Mouse (Mus musculus): ENCODE data around the gene Slc16a14. TPM values are rescaled to one million over a fixed set of nuclear protein-coding genes. Genes with fewer than 3 reads are reported as not detected.

Gene Slc16a14
- polyA plus RNA-seq, 1 experiment from 2014 or later: 15.3 TPM

GRCm38 (mm10) chr1:84923432-84923831 lies 11.5 kb downstream of the Slc16a14 start:
- Histone ChIP-seq H3K9me3 (ENCODE audit: control insufficient read depth, low read length) (no peaks in the 10 kb centered on the region), H3K4me3 (ENCODE audit: low read depth, low read length) (no peak overlapping the region), H3K27me3 (ENCODE audit: control insufficient read depth, insufficient read depth, low read length) (no peaks in the 10 kb centered on the region), H3K9ac (replicated peaks; ENCODE audit: low read depth, low read length) (no peak overlapping the region), H3K27ac (ENCODE audit: low read depth, low read length) (no peak overlapping the region), H3K36me3 (ENCODE audit: control insufficient read depth, insufficient read depth, low read length) (no peaks in the 10 kb centered on the region), H3K4me1 (ENCODE audit: control insufficient read depth, insufficient read depth, low read length) (no peaks in the 10 kb centered on the region), H3K4me2 (ENCODE audit: low read depth, low read length) (no peak overlapping the region)
- 93% methylated on average over 2 of the region's 2 CpGs for WGBS
- ATAC-seq (ENCODE audit: low read depth): no peak

GRCm38 (mm10) chr1:84918865-84919264 lies 16.1 kb downstream of the Slc16a14 start:
- 94% methylated on average over 3 of the region's 3 CpGs for WGBS
- H3K27ac ChIP-seq (ENCODE audit: low read depth, low read length): no peak overlapping the region
- no peak for ATAC-seq (ENCODE audit: low read depth)

GRCm38 (mm10) chr1:84915010-84915409 lies 19.9 kb downstream of the Slc16a14 start:
- 94% methylated on average over 4 of the region's 4 CpGs for WGBS
- H3K9ac ChIP-seq (replicated peaks; ENCODE audit: low read depth, low read length): no peak overlapping the region
- ATAC-seq (ENCODE audit: low read depth): no peak
- no peaks in the 10 kb centered on the region for H3K9me3 ChIP-seq (ENCODE audit: control insufficient read depth, low read length)
- H3K4me3 ChIP-seq (ENCODE audit: low read depth, low read length): no peak overlapping the region
- H3K4me1 ChIP-seq (ENCODE audit: control insufficient read depth, insufficient read depth, low read length): 0 out of 2 replicates have a peak, but pooled peaks cover 6% of the 10 kb centered on the region
- H3K4me2 ChIP-seq (ENCODE audit: low read depth, low read length): no peak overlapping the region
- no peaks in the 10 kb centered on the region for H3K27me3 ChIP-seq (ENCODE audit: control insufficient read depth, insufficient read depth, low read length)
- 0 out of 2 replicates have a peak, but pooled peaks cover 5% of the 10 kb centered on the region for H3K36me3 ChIP-seq (ENCODE audit: control insufficient read depth, insufficient read depth, low read length)
- H3K27ac ChIP-seq (ENCODE audit: low read depth, low read length): no peak overlapping the region

More at GRCm38 (mm10) chr1:84918865-84919264, 16.1 kb downstream of the Slc16a14 start:
- Histone ChIP-seq H3K9ac (replicated peaks; ENCODE audit: low read depth, low read length) (no peak overlapping the region), H3K4me2 (ENCODE audit: low read depth, low read length) (no peak overlapping the region), H3K36me3 (ENCODE audit: control insufficient read depth, insufficient read depth, low read length) (no peaks in the 10 kb centered on the region), H3K4me3 (ENCODE audit: low read depth, low read length) (no peak overlapping the region), H3K4me1 (ENCODE audit: control insufficient read depth, insufficient read depth, low read length) (no peaks in the 10 kb centered on the region), H3K9me3 (ENCODE audit: control insufficient read depth, low read length) (no peaks in the 10 kb centered on the region), H3K27me3 (ENCODE audit: control insufficient read depth, insufficient read depth, low read length) (no peaks in the 10 kb centered on the region)

GRCm38 (mm10) chr1:84912571-84912970 lies 22.4 kb downstream of the Slc16a14 start:
- 96% methylated on average over 11 of the region's 11 CpGs for WGBS
- no peak overlapping the region for H3K4me3 ChIP-seq (ENCODE audit: low read depth, low read length)
- H3K4me1 ChIP-seq (ENCODE audit: control insufficient read depth, insufficient read depth, low read length): 0 out of 2 replicates have a peak, but pooled peaks cover 6% of the 10 kb centered on the region
- 0 out of 2 replicates have a peak, but pooled peaks cover 5% of the 10 kb centered on the region for H3K36me3 ChIP-seq (ENCODE audit: control insufficient read depth, insufficient read depth, low read length)
- no peak overlapping the region for H3K9ac ChIP-seq (replicated peaks; ENCODE audit: low read depth, low read length)
- ATAC-seq (ENCODE audit: low read depth): no peak
- no peaks in the 10 kb centered on the region for H3K27me3 ChIP-seq (ENCODE audit: control insufficient read depth, insufficient read depth, low read length)
- H3K9me3 ChIP-seq (ENCODE audit: control insufficient read depth, low read length): no peaks in the 10 kb centered on the region
- no peak overlapping the region for H3K27ac ChIP-seq (ENCODE audit: low read depth, low read length)
- no peak overlapping the region for H3K4me2 ChIP-seq (ENCODE audit: low read depth, low read length)

- Histone ChIP-seq H3K9me3 (ENCODE audit: control insufficient read depth, low read length) (no peaks in the 10 kb centered on the region), H3K4me2 (ENCODE audit: low read depth, low read length) (no peak overlapping the region), H3K9ac (replicated peaks; ENCODE audit: low read depth, low read length) (no peak overlapping the region), H3K27me3 (ENCODE audit: control insufficient read depth, insufficient read depth, low read length) (no peaks in the 10 kb centered on the region), H3K36me3 (ENCODE audit: control insufficient read depth, insufficient read depth, low read length) (0 out of 2 replicates have a peak, but pooled peaks cover 5% of the 10 kb centered on the region), H3K4me1 (ENCODE audit: control insufficient read depth, insufficient read depth, low read length) (0 out of 2 replicates have a peak, but pooled peaks cover 6% of the 10 kb centered on the region), H3K4me3 (ENCODE audit: low read depth, low read length) (no peak overlapping the region), H3K27ac (ENCODE audit: low read depth, low read length) (no peak overlapping the region)
- peak; percentile 62; the same call in 1 of the 2 replicates for ATAC-seq (ENCODE audit: low read depth)
- WGBS: 36% methylated on average over 8 of the region's 8 CpGs
Measured at GRCm38 (mm10) chr1:84910177-84910804, 24.6 kb downstream of the Slc16a14 start.

- WGBS: 44% methylated on average over 2 of the region's 2 CpGs
- no peaks in the 10 kb centered on the region for H3K9me3 ChIP-seq (ENCODE audit: control insufficient read depth, low read length)
- H3K9ac ChIP-seq (replicated peaks; ENCODE audit: low read depth, low read length): no peak overlapping the region
- no peaks in the 10 kb centered on the region for H3K36me3 ChIP-seq (ENCODE audit: control insufficient read depth, insufficient read depth, low read length)
- no peak overlapping the region for H3K4me3 ChIP-seq (ENCODE audit: low read depth, low read length)
- H3K27me3 ChIP-seq (ENCODE audit: control insufficient read depth, insufficient read depth, low read length): no peaks in the 10 kb centered on the region
- no peak overlapping the region for H3K27ac ChIP-seq (ENCODE audit: low read depth, low read length)
- H3K4me1 ChIP-seq (ENCODE audit: control insufficient read depth, insufficient read depth, low read length): no peaks in the 10 kb centered on the region
- H3K4me2 ChIP-seq (ENCODE audit: low read depth, low read length): no peak overlapping the region
- peak; percentile 77; the same call in 1 of the 2 replicates for ATAC-seq (ENCODE audit: low read depth)
Measured at GRCm38 (mm10) chr1:84904467-84904866, 30.5 kb downstream of the Slc16a14 start.

GRCm38 (mm10) chr1:84899156-84899555 lies 35.8 kb downstream of the Slc16a14 start:
- H3K36me3 ChIP-seq (ENCODE audit: control insufficient read depth, insufficient read depth, low read length): no peaks in the 10 kb centered on the region
- no peak overlapping the region for H3K27ac ChIP-seq (ENCODE audit: low read depth, low read length)
- no peaks in the 10 kb centered on the region for H3K9me3 ChIP-seq (ENCODE audit: control insufficient read depth, low read length)
- H3K27me3 ChIP-seq (ENCODE audit: control insufficient read depth, insufficient read depth, low read length): no peaks in the 10 kb centered on the region
- ATAC-seq (ENCODE audit: low read depth): no peak
- H3K4me2 ChIP-seq (ENCODE audit: low read depth, low read length): no peak overlapping the region
- no peaks in the 10 kb centered on the region for H3K4me1 ChIP-seq (ENCODE audit: control insufficient read depth, insufficient read depth, low read length)
- H3K4me3 ChIP-seq (ENCODE audit: low read depth, low read length): no peak overlapping the region
- no peak overlapping the region for H3K9ac ChIP-seq (replicated peaks; ENCODE audit: low read depth, low read length)
- 95% methylated on average over 6 of the region's 6 CpGs for WGBS

GRCm38 (mm10) chr1:84897364-84897763 lies 37.6 kb downstream of the Slc16a14 start:
- H3K9ac ChIP-seq (replicated peaks; ENCODE audit: low read depth, low read length): no peak overlapping the region
- no peak overlapping the region for H3K4me2 ChIP-seq (ENCODE audit: low read depth, low read length)
- WGBS: 90% methylated on average over 6 of the region's 6 CpGs
- H3K4me3 ChIP-seq (ENCODE audit: low read depth, low read length): no peak overlapping the region
- no peaks in the 10 kb centered on the region for H3K36me3 ChIP-seq (ENCODE audit: control insufficient read depth, insufficient read depth, low read length)
- H3K4me1 ChIP-seq (ENCODE audit: control insufficient read depth, insufficient read depth, low read length): no peaks in the 10 kb centered on the region
- H3K9me3 ChIP-seq (ENCODE audit: control insufficient read depth, low read length): no peaks in the 10 kb centered on the region
- no peak for ATAC-seq (ENCODE audit: low read depth)
- no peak overlapping the region for H3K27ac ChIP-seq (ENCODE audit: low read depth, low read length)
- H3K27me3 ChIP-seq (ENCODE audit: control insufficient read depth, insufficient read depth, low read length): no peaks in the 10 kb centered on the region

- Histone ChIP-seq H3K4me2 (ENCODE audit: low read depth, low read length) (no peak overlapping the region), H3K36me3 (ENCODE audit: control insufficient read depth, insufficient read depth, low read length) (no peaks in the 10 kb centered on the region), H3K4me1 (ENCODE audit: control insufficient read depth, insufficient read depth, low read length) (no peaks in the 10 kb centered on the region), H3K27me3 (ENCODE audit: control insufficient read depth, insufficient read depth, low read length) (no peaks in the 10 kb centered on the region), H3K9me3 (ENCODE audit: control insufficient read depth, low read length) (no peaks in the 10 kb centered on the region), H3K4me3 (ENCODE audit: low read depth, low read length) (no peak overlapping the region), H3K27ac (ENCODE audit: low read depth, low read length) (no peak overlapping the region), H3K9ac (replicated peaks; ENCODE audit: low read depth, low read length) (no peak overlapping the region)
- ATAC-seq (ENCODE audit: low read depth): no peak
- WGBS: 93% methylated on average over 8 of the region's 9 CpGs
Measured at GRCm38 (mm10) chr1:84891746-84892145, 43.2 kb downstream of the Slc16a14 start.
